Mouse (Mus musculus) erythroblast, embryonic 14.5 days (primary cell): ENCODE measurements around the gene Nus1.

ENCODE experiments used
- GATA1 ChIP-seq: IDR thresholded peaks from 2 replicates; pipeline ENCODE4 v1.6.1; 2012; ENCODE audit warnings: low read length, inconsistent platforms, mixed read lengths
- TAL1 ChIP-seq: IDR thresholded peaks from 3 replicates; pipeline ENCODE4 v1.6.1; 2012; ENCODE audit warnings: low read length, inconsistent platforms, mixed read lengths

GRCm38 (mm10) chr10:52423097-52423496 is 5.8 kb downstream of the Nus1 start:
- TF ChIP-seq GATA1 (no peak), TAL1 (no peak)
